In the genomic region with DNA sequence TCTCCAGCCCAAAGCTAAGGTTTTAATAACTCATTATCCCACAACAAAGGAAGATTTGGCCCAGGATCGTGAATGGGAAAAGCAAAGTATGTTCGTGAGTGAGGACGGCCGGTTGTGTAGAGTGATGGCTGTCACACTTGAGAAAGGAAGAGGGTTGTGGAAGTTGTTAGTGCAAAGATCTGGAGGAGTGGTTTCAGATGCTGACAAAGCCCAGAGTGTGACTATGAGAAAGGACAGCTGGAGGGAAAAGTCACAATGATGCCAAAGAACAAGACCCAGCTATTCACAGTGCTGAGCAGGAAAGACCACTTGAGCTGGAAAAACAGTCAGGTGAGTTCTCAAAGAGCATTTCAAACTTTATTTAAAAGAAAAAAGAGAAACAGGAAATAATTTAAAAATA, we compare ENCODE assay signal across 26 mouse cellular contexts. TPM values are rescaled to one million over a fixed set of nuclear protein-coding genes. Genes with fewer than 3 reads are reported as not detected.
A peak's percentile ranks its signal among the peaks of the same experiment; 100 is the strongest.
DNase-seq lines count a peak whose midpoint lies in the region; ATAC-seq and TF ChIP-seq lines count a peak whose summit lies in the region.
"Had no signal": no experiment of that assay in that cellular context is flagged by ENCODE, and none has a peak within 500 bp of the region (broad histone marks: within the 10 kb centered on the region; RNA-seq: fewer than 3 reads in every experiment).

No protein-coding gene starts in this region.

- DNase-seq in heart, adult 8-10 months (ENCODE audit: low spot score): peak; percentile 23
- DNase-seq in heart, embryonic 10.5 days (ENCODE audit: low spot score): no peak
- DNase-seq in kidney, postnatal 0 days (ENCODE audit: low spot score): peak; percentile 56
- no peak for DNase-seq in kidney, adult 9 months
- DNase-seq in lung, postnatal 0 days (ENCODE audit: low spot score): peak; percentile 84
- DNase-seq in adrenal gland, postnatal 10 days: no peak
- DNase-seq: adrenal gland, adult 8-10 months; cerebellum, adult 11 months; cerebellum, postnatal 25 days; embryo, embryonic 11 days; gastrocnemius, postnatal 25 days; liver, postnatal 0 days; thymus, postnatal 14 days had no signal

- 67% methylated on average over 4 of the region's 4 CpGs for WGBS in heart, embryonic 10.5 days
- 61% methylated on average over 4 of the region's 4 CpGs for WGBS in kidney, postnatal 0 days
- WGBS in lung, postnatal 0 days: 51% methylated on average over 4 of the region's 4 CpGs
- WGBS in stomach, embryonic 15.5 days: 51% methylated on average over 4 of the region's 4 CpGs

- TF ChIP-seq EP300 in lung, postnatal 0 days (IDR thresholded peaks at IDR 0.05): 0 out of 2 replicates have a peak, but pooled peaks have one; percentile 45

- H3K9ac ChIP-seq in kidney, postnatal 0 days (ENCODE audit: low read depth, low read length): no peak overlapping the region
- H3K9ac ChIP-seq in lung, postnatal 0 days (replicated peaks; ENCODE audit: low read depth): no peak overlapping the region
- H3K9ac ChIP-seq in stomach, embryonic 15.5 days: no peak overlapping the region
- H3K9ac ChIP-seq: forebrain, embryonic 15.5 days; heart, embryonic 12.5 days; liver, postnatal 0 days; neural tube, embryonic 15.5 days had no signal

- no peak overlapping the region for H3K4me3 ChIP-seq in heart, embryonic 10.5 days
- no peak overlapping the region for H3K4me3 ChIP-seq in kidney, postnatal 0 days (replicated peaks; ENCODE audit: low read depth, low read length)
- no peak overlapping the region for H3K4me3 ChIP-seq in lung, postnatal 0 days (ENCODE audit: low read depth, low read length)
- H3K4me3 ChIP-seq in stomach, embryonic 15.5 days (replicated peaks): no peak overlapping the region
- H3K4me3 ChIP-seq: forebrain, embryonic 15.5 days; heart, embryonic 12.5 days; hindbrain, embryonic 10.5 days; left cerebral cortex, adult 2 months; limb, embryonic 10.5 days; neural tube, embryonic 15.5 days had no signal

- no peak for TF ChIP-seq CTCF in kidney, postnatal 0 days (IDR thresholded peaks at IDR 0.05; ENCODE audit: low read depth)
- no peak for TF ChIP-seq CTCF in lung, postnatal 0 days (IDR thresholded peaks at IDR 0.05)

- no peak overlapping the region for H3K4me2 ChIP-seq in kidney, postnatal 0 days (ENCODE audit: low read length)
- no peak overlapping the region for H3K4me2 ChIP-seq in lung, postnatal 0 days (replicated peaks; ENCODE audit: low read depth, low read length)
- H3K4me2 ChIP-seq in stomach, embryonic 15.5 days: no peak overlapping the region
- H3K4me2 ChIP-seq: forebrain, embryonic 15.5 days; heart, embryonic 12.5 days; neural tube, embryonic 15.5 days had no signal

- H3K9me3 ChIP-seq in heart, embryonic 10.5 days: no peaks in the 10 kb centered on the region
- no peaks in the 10 kb centered on the region for H3K9me3 ChIP-seq in kidney, postnatal 0 days (replicated peaks; ENCODE audit: low read length)
- H3K9me3 ChIP-seq in lung, postnatal 0 days (ENCODE audit: low read length): no peaks in the 10 kb centered on the region
- no peaks in the 10 kb centered on the region for H3K9me3 ChIP-seq in stomach, embryonic 15.5 days
- H3K9me3 ChIP-seq: forebrain, embryonic 15.5 days; heart, embryonic 12.5 days; hindbrain, embryonic 10.5 days; limb, embryonic 10.5 days; neural tube, embryonic 15.5 days had no signal

- ATAC-seq in kidney, postnatal 0 days (replicated peaks; ENCODE audit: low FRiP score, low read depth): no peak
- peak; percentile 90 for ATAC-seq in lung, postnatal 0 days
- ATAC-seq in stomach, embryonic 15.5 days (ENCODE audit: insufficient read depth, low FRiP score, low read depth): no peak
- ATAC-seq: CD4-positive, CD25-positive, alpha-beta regulatory T cell, adult 4 months; forebrain, embryonic 15.5 days; hindbrain, postnatal 0 days; liver, postnatal 0 days; midbrain, embryonic 16.5 days; Patski had no signal

- H3K27ac ChIP-seq in heart, embryonic 10.5 days: no peak overlapping the region
- H3K27ac ChIP-seq in kidney, postnatal 0 days: no peak overlapping the region
- H3K27ac ChIP-seq in lung, postnatal 0 days (ENCODE audit: low read length): peak overlapping the region; percentile 72
- peak overlapping the region; percentile 3; the same call in 1 of the 2 replicates for H3K27ac ChIP-seq in stomach, embryonic 15.5 days
- H3K27ac ChIP-seq: forebrain, embryonic 15.5 days; hindbrain, embryonic 10.5 days; hindbrain, postnatal 0 days; left cerebral cortex, adult 2 months; limb, embryonic 10.5 days; neural tube, embryonic 15.5 days had no signal

- H3K27me3 ChIP-seq in heart, embryonic 10.5 days (ENCODE audit: insufficient read depth, poor library complexity, severe bottlenecking): no peaks in the 10 kb centered on the region
- H3K27me3 ChIP-seq in kidney, postnatal 0 days (ENCODE audit: insufficient read depth, low read length): no peaks in the 10 kb centered on the region
- no peaks in the 10 kb centered on the region for H3K27me3 ChIP-seq in lung, postnatal 0 days (replicated peaks; ENCODE audit: insufficient read depth, low read length)
- H3K27me3 ChIP-seq in stomach, embryonic 15.5 days (replicated peaks): no peaks in the 10 kb centered on the region
- H3K27me3 ChIP-seq: forebrain, embryonic 15.5 days; heart, embryonic 12.5 days; neural tube, embryonic 15.5 days; Patski had no signal

- no peaks in the 10 kb centered on the region for H3K4me1 ChIP-seq in heart, embryonic 10.5 days
- no peaks in the 10 kb centered on the region for H3K4me1 ChIP-seq in kidney, postnatal 0 days (replicated peaks; ENCODE audit: insufficient read depth, low read length)
- no peaks in the 10 kb centered on the region for H3K4me1 ChIP-seq in lung, postnatal 0 days (ENCODE audit: insufficient read depth, low read depth, low read length)
- H3K4me1 ChIP-seq in stomach, embryonic 15.5 days: no peaks in the 10 kb centered on the region
- H3K4me1 ChIP-seq: forebrain, embryonic 15.5 days; heart, embryonic 12.5 days; hindbrain, embryonic 10.5 days; limb, embryonic 10.5 days; neural tube, embryonic 15.5 days had no signal

- peaks cover 60% of the 10 kb centered on the region for H3K36me3 ChIP-seq in heart, embryonic 10.5 days
- H3K36me3 ChIP-seq in kidney, postnatal 0 days (ENCODE audit: insufficient read depth, low read length): peaks cover 33% of the 10 kb centered on the region
- peaks cover 26% of the 10 kb centered on the region; the same call in 1 of the 2 replicates for H3K36me3 ChIP-seq in lung, postnatal 0 days (ENCODE audit: insufficient read depth, low read length)
- H3K36me3 ChIP-seq in stomach, embryonic 15.5 days: peaks cover 20% of the 10 kb centered on the region

RNA-seq across cellular contexts. Expression of a gene that starts 8.5 kb away (rescaled TPM):
- total RNA-seq in heart, adult 8-10 months (2022): 10 to 100 TPM; 10.8 to 11.7 (median 11.6) TPM
- polyA plus RNA-seq in heart, embryonic 10.5 days (2016; fragmentation: Nextera tagmentation; extraction: Ambion mirVana): 8.2 and 8.8 TPM in 2 replicates
- 6.0 TPM in 2 replicates for polyA plus RNA-seq in kidney, postnatal 0 days (2015; fragmentation: Nextera tagmentation; extraction: Ambion mirVana)
- polyA plus RNA-seq in lung, postnatal 0 days (2015; fragmentation: Nextera tagmentation; extraction: Ambion mirVana): 4.1 and 4.3 TPM in 2 replicates
- 7.7 and 9.9 TPM in 2 replicates for polyA plus RNA-seq in stomach, embryonic 15.5 days (2015; fragmentation: Nextera tagmentation; extraction: Ambion mirVana)
- 10 to 100 TPM; 14.6 to 16.7 TPM for total RNA-seq in adrenal gland, postnatal 10 days (2021)

RNA-seq across cellular contexts. Expression of a gene that starts 37.8 kb away (rescaled TPM):
- total RNA-seq in heart, adult 8-10 months (2022): 100 to 1,000 TPM; 199 to 255 (median 220) TPM
- polyA plus RNA-seq in heart, embryonic 10.5 days (2016; fragmentation: Nextera tagmentation; extraction: Ambion mirVana): 143 and 154 TPM in 2 replicates
- polyA plus RNA-seq in kidney, postnatal 0 days (2015; fragmentation: Nextera tagmentation; extraction: Ambion mirVana): 437 and 500 TPM in 2 replicates
- polyA plus RNA-seq in lung, postnatal 0 days (2015; fragmentation: Nextera tagmentation; extraction: Ambion mirVana): 655 and 745 TPM in 2 replicates
- 338 and 449 TPM in 2 replicates for polyA plus RNA-seq in stomach, embryonic 15.5 days (2015; fragmentation: Nextera tagmentation; extraction: Ambion mirVana)
- 100 to 1,000 TPM; 300 to 427 TPM for total RNA-seq in adrenal gland, postnatal 10 days (2021)

RNA-seq across cellular contexts. Expression of a gene that starts 50.8 kb away (rescaled TPM):
- under 1 TPM in 1 of 4 experiments, not detected in 3; 0.22 TPM for total RNA-seq in heart, adult 8-10 months (2022)
- 0.11 TPM in 1 of 2 replicates, not detected in the other for polyA plus RNA-seq in heart, embryonic 10.5 days (2016; fragmentation: Nextera tagmentation; extraction: Ambion mirVana)
- not detected in 2 replicates for polyA plus RNA-seq in kidney, postnatal 0 days (2015; fragmentation: Nextera tagmentation; extraction: Ambion mirVana)
- polyA plus RNA-seq in lung, postnatal 0 days (2015; fragmentation: Nextera tagmentation; extraction: Ambion mirVana): not detected in 2 replicates
- not detected in 2 replicates for polyA plus RNA-seq in stomach, embryonic 15.5 days (2015; fragmentation: Nextera tagmentation; extraction: Ambion mirVana)
- total RNA-seq in adrenal gland, postnatal 10 days (2021): not detected
- total RNA-seq: adrenal gland, adult 8-10 months; ES-E14; gastrocnemius, postnatal 25 days; hindbrain, postnatal 0 days; left cerebral cortex, adult 2 months had no signal
- polyA plus RNA-seq: forebrain, embryonic 15.5 days; heart, embryonic 12.5 days; hindbrain, embryonic 10.5 days; hindbrain, postnatal 0 days; kidney, embryonic 14.5 days; liver, postnatal 0 days; midbrain, embryonic 16.5 days; neural tube, embryonic 15.5 days had no signal

Comparison
In these comparisons a context has a peak if more than half of its experiments do, and no peak if none do; other contexts are left out.
1. DNase-seq: peak in heart, adult 8-10 months (single experiment), kidney, postnatal 0 days (single experiment) and lung, postnatal 0 days (single experiment); none in heart, embryonic 10.5 days (single experiment), kidney, adult 9 months (single experiment) and adrenal gland, postnatal 10 days (single experiment).
2. H3K27ac ChIP-seq: peak in lung, postnatal 0 days (single experiment) and stomach, embryonic 15.5 days (single experiment); none in heart, embryonic 10.5 days (single experiment) and kidney, postnatal 0 days (single experiment).